11 mouse cellular contexts compared by ENCODE assay signal in genomic region chr1:66987558-66988190, GRCm38 (mm10). TPM values are rescaled to one million over a fixed set of nuclear protein-coding genes. Genes with fewer than 3 reads are reported as not detected.
DNase-seq lines count a peak whose midpoint lies in the region.
"Had no signal": no experiment of that assay in that cellular context is flagged by ENCODE, and none has a peak within 500 bp of the region (broad histone marks: within the 10 kb centered on the region; RNA-seq: fewer than 3 reads in every experiment).

No protein-coding gene starts in this region.

- WGBS in heart, embryonic 10.5 days, result 53% methylated on average over 18 of the region's 18 CpGs
- WGBS in hindbrain, embryonic 10.5 days, result 82% methylated on average over 18 of the region's 18 CpGs
- 27% methylated on average over 16 of the region's 18 CpGs for WGBS in macrophage (ENCODE audit: missing documents)

- no peaks in the 10 kb centered on the region for H3K36me3 ChIP-seq in heart, embryonic 10.5 days
- H3K36me3 ChIP-seq in hindbrain, embryonic 10.5 days, result no peaks in the 10 kb centered on the region
- no peaks in the 10 kb centered on the region for H3K36me3 ChIP-seq in macrophage (ENCODE audit: inconsistent target)

- H3K27ac ChIP-seq in heart, embryonic 10.5 days, result peak overlapping the region; percentile 49; the same call in 1 of the 2 replicates
- no peak overlapping the region for H3K27ac ChIP-seq in hindbrain, embryonic 10.5 days
- H3K27ac ChIP-seq in macrophage, result no peak overlapping the region

- H3K4me3 ChIP-seq in heart, embryonic 10.5 days, result no peak overlapping the region
- no peak overlapping the region for H3K4me3 ChIP-seq in hindbrain, embryonic 10.5 days
- peak overlapping the region; percentile 1; the same call in 1 of the 2 replicates for H3K4me3 ChIP-seq in macrophage (ENCODE audit: inconsistent target)
- H3K4me3 ChIP-seq: erythroblast, embryonic 14.5 days had no signal

- H3K27me3 ChIP-seq in heart, embryonic 10.5 days (ENCODE audit: insufficient read depth, poor library complexity, severe bottlenecking), result no peaks in the 10 kb centered on the region
- no peaks in the 10 kb centered on the region for H3K27me3 ChIP-seq in hindbrain, embryonic 10.5 days (ENCODE audit: insufficient read depth, poor library complexity, severe bottlenecking)

- H3K4me1 ChIP-seq in heart, embryonic 10.5 days, result peaks cover 17% of the 10 kb centered on the region
- no peaks in the 10 kb centered on the region for H3K4me1 ChIP-seq in hindbrain, embryonic 10.5 days (replicated peaks)

- intact Hi-C loops in heart, postnatal 10 days (cut with DNase I), result no loop called here

- H3K79me2 ChIP-seq in macrophage (ENCODE audit: inconsistent target), result no peaks in the 10 kb centered on the region

- H3K9me3 ChIP-seq in heart, embryonic 10.5 days, result no peaks in the 10 kb centered on the region
- H3K9me3 ChIP-seq in hindbrain, embryonic 10.5 days, result no peaks in the 10 kb centered on the region

- DNase-seq in heart, embryonic 10.5 days (ENCODE audit: low spot score), result peak; percentile 78
- no peak for DNase-seq in heart, postnatal 10 days
- DNase-seq in CD4-positive helper T cell, adult 2 months (ENCODE audit: low read depth, low spot score), result peak; percentile 66
- DNase-seq in hindbrain, embryonic 10.5 days (ENCODE audit: low spot score), result peak; percentile 6
- no peak for DNase-seq in gastrocnemius, postnatal 4 days (ENCODE audit: low spot score in 2 of 2)
- no peak for DNase-seq in right cerebral cortex, postnatal 14 days
- no peak for DNase-seq in kidney, postnatal 36 days
- DNase-seq: adrenal gland, postnatal 36 days; kidney, postnatal 14 days had no signal

RNA-seq across cellular contexts. Expression of gene Myl1, which starts 42.5 kb away (rescaled TPM):
- polyA plus RNA-seq in heart, embryonic 10.5 days (2016; fragmentation: Nextera tagmentation; extraction: Ambion mirVana), result 636 and 812 TPM in 2 replicates
- 10 to 100 TPM; 14.1 to 24.4 TPM for total RNA-seq in heart, postnatal 10 days (2021)
- 1.4 and 2.1 TPM in 2 replicates for polyA plus RNA-seq in hindbrain, embryonic 10.5 days (2016; fragmentation: Nextera tagmentation; extraction: Ambion mirVana)
- total RNA-seq in macrophage (2018; cell fraction: chromatin; rRNA removed), result not detected
- not detected for total RNA-seq in macrophage (2018; cell fraction: cytosol; rRNA removed)
- not detected for total RNA-seq in macrophage (2018; cell fraction: nucleus; rRNA removed)
- polyA plus RNA-seq in macrophage (2018), result not detected in 3 replicates
- total RNA-seq in gastrocnemius, postnatal 4 days (2021), result over 10,000 TPM; 17,678 to 18,583 TPM
- polyA plus RNA-seq: erythroblast, embryonic 14.5 days had no signal

RNA-seq across cellular contexts. Expression of gene Lancl1, which starts 51.0 kb away (rescaled TPM):
- polyA plus RNA-seq in heart, embryonic 10.5 days (2016; fragmentation: Nextera tagmentation; extraction: Ambion mirVana), result 59.0 and 59.1 TPM in 2 replicates
- total RNA-seq in heart, postnatal 10 days (2021), result 10 to 100 TPM; 35.9 to 42.4 TPM
- 84.5 and 96.8 TPM in 2 replicates for polyA plus RNA-seq in hindbrain, embryonic 10.5 days (2016; fragmentation: Nextera tagmentation; extraction: Ambion mirVana)
- total RNA-seq in macrophage (2018; cell fraction: chromatin; rRNA removed), result 100 to 1,000 TPM in 4 of 26 experiments, 10 to 100 TPM in 21, 1 to 10 TPM in 1; 7.8 to 120 (median 46.0) TPM
- 10 to 100 TPM; 11.2 to 48.0 (median 19.4) TPM for total RNA-seq in macrophage (2018; cell fraction: cytosol; rRNA removed)
- 10 to 100 TPM in 25 of 26 experiments, 1 to 10 TPM in 1; 7.4 to 94.7 (median 37.0) TPM for total RNA-seq in macrophage (2018; cell fraction: nucleus; rRNA removed)
- 15.2 to 17.9 TPM (median 15.8 TPM) in 3 replicates for polyA plus RNA-seq in macrophage (2018)
- 10 to 100 TPM; 38.3 to 39.5 TPM for total RNA-seq in gastrocnemius, postnatal 4 days (2021)

Comparison
In these comparisons a context has a peak if more than half of its experiments do, and no peak if none do; other contexts are left out.
1. DNase-seq: peak in heart, embryonic 10.5 days (single experiment), CD4-positive helper T cell, adult 2 months (single experiment) and hindbrain, embryonic 10.5 days (single experiment); none in heart, postnatal 10 days (0 of 2), gastrocnemius, postnatal 4 days (0 of 2), right cerebral cortex, postnatal 14 days (single experiment) and kidney, postnatal 36 days (0 of 2).
2. RNA of gene Myl1, which starts 42.5 kb away (polyA plus RNA-seq): 636 to 812 TPM in heart, embryonic 10.5 days; 1.4 to 2.1 TPM in hindbrain, embryonic 10.5 days and not detected in macrophage; every median in the first group is over 100 times any median in the second.